Mouse (Mus musculus): ENCODE measurements around the gene Dab2.

- no peak for TF ChIP-seq POLR2A (IDR thresholded peaks at IDR 0.05; ENCODE audit: control insufficient read depth, extremely low read depth, insufficient read depth, low read length, poor library complexity)
- TF ChIP-seq CTCF (IDR thresholded peaks at IDR 0.05; ENCODE audit: borderline replicate concordance, control insufficient read depth, extremely low read depth, insufficient read depth, low read length, poor library complexity): no peak
Observed at GRCm38 (mm10) chr15:6353901-6354300, 54.3 kb downstream of the Dab2 start.
